Mouse (Mus musculus) effector memory CD4-positive, alpha-beta T cell, adult 7 months (primary cell): ENCODE measurements around the gene Arrdc5. TPM values are rescaled to one million over a fixed set of nuclear protein-coding genes. Genes with fewer than 3 reads are reported as not detected.

ENCODE experiments used
- polyA plus RNA-seq: library from polyadenylated mRNA; unstranded; fragments of 100-300 nt; shearing (Covaris generic); gene quantifications from one replicate; pipeline ENCODE4 v1.2.1, GENCODE M21; 2017

Arrdc5 gene
- not detected for polyA plus RNA-seq

DNA sequence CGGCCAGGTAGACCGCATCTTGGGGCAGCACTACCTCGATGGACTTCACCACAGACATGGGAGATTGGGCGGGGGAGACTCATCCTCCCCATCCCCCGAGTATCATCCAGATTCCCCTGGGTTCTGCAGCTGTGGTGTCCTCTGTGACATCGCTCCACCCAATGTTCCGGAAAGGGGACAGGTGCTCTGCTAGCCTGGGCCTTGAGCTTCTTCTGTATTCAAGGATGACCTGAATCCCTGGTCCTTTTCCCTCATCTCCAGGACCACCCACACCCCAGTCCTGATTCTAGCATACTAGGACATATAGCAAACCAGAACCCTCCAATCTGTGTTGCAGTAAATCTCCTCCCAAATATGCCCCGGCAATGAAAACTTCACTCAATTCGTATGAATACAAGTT, at the start of gene Arrdc5:
TSS of gene Arrdc5 (minus strand) at position 101 of the 400 bp plus-strand sequence.

DNA sequence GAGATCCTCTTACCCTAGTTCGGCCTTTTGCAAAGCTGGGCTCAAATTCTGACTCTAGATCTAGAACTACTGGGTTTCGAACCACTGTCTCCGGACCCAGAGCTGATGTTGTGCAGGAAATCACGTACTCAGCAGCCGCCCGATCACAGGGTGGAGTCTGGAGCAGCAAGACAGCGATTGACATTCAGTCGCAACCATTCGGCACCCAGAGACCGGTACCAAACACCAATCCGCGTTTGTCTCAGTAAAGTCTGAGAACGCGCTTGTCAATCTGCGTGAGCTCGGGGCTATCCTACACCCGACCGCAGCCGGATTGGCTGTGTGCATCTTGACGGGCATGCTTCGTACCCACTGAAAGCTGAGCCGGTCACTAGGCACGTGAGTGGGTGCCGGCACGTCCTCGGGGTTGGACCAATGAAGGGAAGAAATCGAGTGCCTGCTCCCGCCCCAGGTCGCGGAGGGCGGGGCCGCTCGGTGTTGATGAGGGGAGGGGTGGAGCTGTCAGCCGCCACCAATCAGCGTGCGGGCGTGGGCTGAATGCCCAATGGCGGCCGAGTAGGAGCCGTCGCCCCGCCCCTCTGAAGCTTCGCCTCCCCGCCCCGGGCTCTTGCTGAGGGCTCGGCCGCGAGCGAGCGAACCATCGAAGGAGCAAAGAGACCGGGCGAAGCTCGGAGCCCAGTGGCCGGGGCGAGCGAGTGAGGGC, 25.5 kb upstream of the Arrdc5 start, which contains the start of gene Kdm4b:
TSS of gene Kdm4b (plus strand) at position 613 of the 703 bp plus-strand sequence.

DNA sequence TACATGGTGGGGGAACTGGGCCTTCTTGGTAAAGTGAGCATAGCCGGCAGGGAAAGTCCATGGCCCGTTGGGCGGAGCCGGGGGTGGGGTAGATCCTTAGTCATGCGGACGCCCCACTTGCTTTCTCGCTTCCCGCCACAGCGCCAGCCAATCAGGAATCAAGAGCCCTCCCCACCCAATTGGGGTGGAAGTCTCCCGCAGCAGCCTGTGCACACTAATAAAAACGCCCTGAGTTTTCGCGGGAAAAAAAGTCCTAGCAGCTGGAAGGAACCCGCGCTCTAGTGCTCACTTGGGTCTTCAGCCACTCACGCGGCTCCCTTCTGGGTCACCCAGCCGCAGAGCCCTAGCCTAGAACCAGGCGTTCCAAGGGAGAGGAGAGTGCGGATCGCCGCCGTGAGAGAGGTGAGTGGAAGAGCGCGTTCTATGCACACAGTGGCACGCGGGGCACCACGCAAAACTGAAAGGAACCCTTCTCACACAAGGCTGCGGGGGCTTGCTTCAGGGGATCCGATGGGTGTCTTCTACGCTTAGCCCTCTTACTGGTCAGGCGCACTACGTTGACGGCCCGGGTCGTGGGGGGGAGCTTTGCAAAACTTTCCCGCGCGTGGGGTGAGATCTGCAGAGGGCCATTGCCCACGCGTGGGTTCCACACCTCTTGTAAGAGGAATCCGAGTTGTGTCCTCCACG, 3.2 kb upstream of the Arrdc5 start, which contains the start of gene Uhrf1:
TSS of gene Uhrf1 (plus strand) at position 162 of the 687 bp plus-strand sequence.

DNA sequence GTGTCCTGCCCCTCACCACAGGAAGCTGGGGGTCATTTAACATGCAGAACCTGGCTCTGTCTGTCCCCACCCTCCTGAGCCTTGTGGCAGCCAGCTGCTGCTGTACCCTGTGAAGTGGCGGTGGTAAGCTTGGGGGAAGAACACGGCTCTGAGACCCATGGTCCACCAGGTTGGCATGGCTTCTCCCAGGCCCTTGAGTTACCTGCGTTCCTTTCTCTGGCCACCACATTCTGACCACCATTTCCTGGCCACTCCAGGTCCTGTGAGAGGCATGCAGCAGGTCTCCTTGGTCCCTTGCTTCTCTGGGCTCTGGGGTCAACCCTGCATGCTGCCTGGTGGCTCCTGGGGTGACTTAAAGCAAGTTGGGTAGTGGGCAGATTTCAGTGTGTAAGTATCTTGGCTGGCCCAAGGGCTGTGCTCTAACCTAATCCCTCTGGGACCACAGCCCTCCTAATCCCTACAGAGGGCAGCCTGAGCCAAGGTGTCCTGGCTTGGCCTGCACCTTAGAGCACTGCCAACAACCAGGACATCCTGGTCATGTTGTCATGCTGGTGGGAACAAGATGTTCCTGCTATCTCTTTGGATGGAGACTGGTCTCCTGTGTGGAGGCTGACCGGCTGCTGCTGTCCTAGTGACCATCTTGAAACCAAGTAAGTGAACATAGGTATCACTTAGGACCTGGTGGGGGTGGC, 7.4 kb downstream of the Arrdc5 start, which contains the start of gene Plin3:
TSS of gene Plin3 (minus strand) at position 343 of the 692 bp plus-strand sequence.

DNA sequence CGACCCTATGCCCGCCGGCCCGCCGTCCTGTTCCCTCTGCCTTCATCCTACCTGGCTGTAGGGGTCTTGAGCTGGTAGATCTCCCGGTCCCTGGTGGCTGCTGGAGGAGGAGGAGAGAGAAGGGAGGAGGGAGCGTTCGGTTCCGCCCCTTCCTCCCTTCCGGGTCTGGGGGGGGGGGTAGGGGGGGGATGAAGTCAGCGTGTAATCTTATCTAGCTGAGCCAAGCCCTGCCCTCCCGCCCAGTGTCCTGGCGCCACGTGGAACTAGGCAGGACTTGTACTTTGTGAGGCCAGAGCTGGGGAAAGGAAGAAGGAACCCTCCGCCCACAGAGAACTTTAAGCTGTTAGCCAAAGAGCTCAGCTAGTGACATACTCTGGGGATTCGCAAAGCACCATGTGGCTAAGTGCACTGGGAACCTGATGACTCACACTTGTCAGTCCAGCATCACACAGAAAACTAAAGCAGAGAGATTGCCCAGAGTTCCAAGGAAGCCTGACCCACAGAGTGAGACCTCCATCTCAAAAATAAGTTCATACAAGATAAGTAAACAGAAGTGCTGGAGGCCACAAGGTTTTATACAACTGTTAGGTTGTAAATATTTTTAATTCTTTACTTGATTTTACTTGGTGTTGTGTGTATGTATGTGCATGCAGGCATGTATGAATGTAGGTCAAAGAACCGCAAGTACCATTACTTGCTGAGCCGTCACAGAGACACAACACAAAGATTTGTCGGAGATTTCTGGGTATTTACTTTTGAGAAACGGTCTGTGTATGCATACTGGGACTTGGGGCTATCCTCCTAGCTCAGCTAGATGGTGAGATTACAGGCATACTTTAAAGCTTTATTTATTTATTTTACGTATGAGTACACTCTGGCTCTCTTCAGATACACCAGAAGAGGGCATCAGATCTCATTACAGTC, 23.2 kb downstream of the Arrdc5 start, which contains the start of gene Ticam1:
TSS of gene Ticam1 (minus strand) at position 144 of the 924 bp plus-strand sequence.

DNA sequence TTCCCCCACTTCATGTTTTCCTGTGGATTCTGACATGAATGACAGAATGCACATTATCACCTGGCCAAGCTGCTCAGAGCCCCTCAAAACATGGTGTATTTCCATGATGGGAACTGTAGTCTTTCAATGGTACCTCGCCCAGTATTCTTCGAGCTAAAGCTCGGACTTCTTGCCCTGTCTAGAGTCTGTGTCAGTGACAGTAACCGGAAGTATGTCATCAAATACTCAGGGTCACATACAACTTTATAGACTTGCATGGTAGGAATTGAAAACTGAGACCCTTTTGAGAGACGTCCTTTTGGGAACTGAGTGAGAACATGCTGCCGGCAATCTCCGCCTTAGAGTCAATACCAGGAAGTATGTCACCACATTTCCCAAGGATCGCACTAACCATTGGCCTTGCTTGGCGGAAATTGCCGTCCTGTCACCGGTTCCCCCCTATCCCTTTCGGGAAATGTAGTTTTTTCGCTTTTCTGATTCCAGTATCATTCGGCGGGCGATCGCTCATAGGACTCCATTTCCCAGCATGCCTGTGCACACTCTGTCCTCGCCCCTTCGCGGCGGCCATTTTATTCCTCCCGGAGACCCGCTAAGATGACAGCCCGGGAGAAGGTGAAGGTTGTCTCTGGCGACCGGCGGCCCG, 43.7 kb downstream of the Arrdc5 start, which contains the start of gene Fem1a:
TSS of gene Fem1a (plus strand) at position 572 of the 643 bp plus-strand sequence.

Other genes starting within 250 kb of the Arrdc5 start
- gene Ubxn6, start 225.3 kb downstream of the Arrdc5 start, polyA plus RNA-seq, result 64.9 TPM
- gene Hdgfl2, start 220.7 kb downstream of the Arrdc5 start, polyA plus RNA-seq, result 113 TPM
- not detected for gene Plin4, start 190.5 kb downstream of the Arrdc5 start, polyA plus RNA-seq
- not detected for gene Plin5, start 182.7 kb downstream of the Arrdc5 start, polyA plus RNA-seq
- not detected for gene Lrg1, start 178.3 kb downstream of the Arrdc5 start, polyA plus RNA-seq
- not detected for gene Sema6b, start 159.9 kb downstream of the Arrdc5 start, polyA plus RNA-seq
- gene Tnfaip8l1, start 137.8 kb downstream of the Arrdc5 start, polyA plus RNA-seq, result 22.7 TPM
- gene Mydgf, start 116.4 kb downstream of the Arrdc5 start, polyA plus RNA-seq, result 48.9 TPM
- 44.4 TPM for gene Dpp9, start 81.4 kb downstream of the Arrdc5 start, polyA plus RNA-seq
- gene Fem1a, start 43.5 kb downstream of the Arrdc5 start, polyA plus RNA-seq, result 10.0 TPM
- gene Ticam1, start 23.5 kb downstream of the Arrdc5 start, polyA plus RNA-seq, result 2.6 TPM
- 20.5 TPM for gene Plin3, start 7.4 kb downstream of the Arrdc5 start, polyA plus RNA-seq
- gene Uhrf1, start 3.0 kb upstream of the Arrdc5 start, polyA plus RNA-seq, result 7.4 TPM
- gene Kdm4b, start 25.8 kb upstream of the Arrdc5 start, polyA plus RNA-seq, result 55.6 TPM
- 2.5 TPM for gene Ptprs, start 176.2 kb upstream of the Arrdc5 start, polyA plus RNA-seq
- gene Znrf4, start 212.1 kb upstream of the Arrdc5 start, polyA plus RNA-seq, result not detected